Mouse (Mus musculus) mature B cell (primary cell): ENCODE results near the gene Lctl.

Experiments
- in situ Hi-C: fragments of 300-500 bp; cut with MboI; formaldehyde crosslinking; loops from 2 replicates; pipeline ENCODE4 v1.14.3; 2019

The Lctl gene

DNA sequence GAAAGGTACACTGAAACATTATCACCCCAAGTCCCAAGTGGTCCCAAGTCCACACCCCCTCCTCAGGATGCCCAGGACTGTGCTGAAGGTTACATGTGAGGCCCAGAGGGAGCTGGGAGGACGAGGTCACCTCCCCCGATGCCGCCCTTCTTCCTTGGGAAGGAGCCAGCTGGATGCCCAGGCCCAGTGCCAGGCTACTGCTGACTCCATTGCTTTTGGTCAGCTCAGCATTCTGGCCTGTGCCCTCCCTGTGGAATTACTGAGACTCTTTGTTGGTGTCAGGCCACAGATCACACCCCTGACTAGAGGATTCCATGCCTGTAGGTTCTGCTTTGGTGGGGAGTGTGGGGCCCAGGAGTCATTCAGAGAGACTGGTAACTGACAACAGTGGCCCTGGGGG lies at the start of gene Lctl:
TSS of gene Lctl (plus strand) at position 272 of the 400 bp plus-strand sequence.
- in situ Hi-C loops = no loop called here

DNA sequence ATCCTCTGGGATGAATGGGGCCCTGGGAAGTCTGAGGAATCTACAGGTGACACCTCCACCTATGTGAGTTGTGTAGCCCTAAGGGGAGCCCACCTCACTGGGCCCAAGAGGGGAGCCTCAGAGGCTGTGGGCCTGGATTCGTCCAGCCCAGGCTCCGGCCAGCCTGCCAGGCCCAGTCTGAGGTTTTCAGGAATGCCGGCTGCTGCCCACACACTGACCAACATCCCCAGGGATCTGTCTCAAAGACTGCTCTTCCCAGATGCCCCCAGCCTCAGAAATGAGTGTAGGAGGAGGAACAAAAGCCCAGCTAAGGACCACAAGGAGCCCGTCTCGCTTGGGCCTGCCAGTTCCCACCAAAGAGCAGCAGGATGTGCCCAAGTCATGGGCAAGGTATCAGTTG lies 49.2 kb upstream of the Lctl start:
- in situ Hi-C loops = no loop called here

DNA sequence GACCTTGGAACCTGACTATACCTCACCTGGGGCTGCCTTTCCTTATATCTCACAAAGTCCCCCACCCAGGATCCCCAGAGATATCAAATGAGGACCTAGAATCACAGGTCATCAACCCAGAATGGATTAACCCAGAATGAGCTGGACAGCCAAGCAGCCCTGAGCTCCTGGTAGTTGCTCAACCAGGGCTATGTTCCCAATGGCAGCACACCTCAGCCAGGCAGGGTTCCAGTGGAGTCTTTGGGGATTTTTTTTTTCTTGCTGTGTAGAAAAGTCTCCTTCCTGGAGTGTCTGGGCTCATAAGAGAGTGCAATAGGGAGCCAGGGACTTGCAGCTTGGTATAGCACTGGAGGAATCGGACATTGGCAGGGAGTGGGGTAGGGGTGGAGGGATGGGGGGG lies 48.4 kb upstream of the Lctl start:
- in situ Hi-C loops = no loop called here

DNA sequence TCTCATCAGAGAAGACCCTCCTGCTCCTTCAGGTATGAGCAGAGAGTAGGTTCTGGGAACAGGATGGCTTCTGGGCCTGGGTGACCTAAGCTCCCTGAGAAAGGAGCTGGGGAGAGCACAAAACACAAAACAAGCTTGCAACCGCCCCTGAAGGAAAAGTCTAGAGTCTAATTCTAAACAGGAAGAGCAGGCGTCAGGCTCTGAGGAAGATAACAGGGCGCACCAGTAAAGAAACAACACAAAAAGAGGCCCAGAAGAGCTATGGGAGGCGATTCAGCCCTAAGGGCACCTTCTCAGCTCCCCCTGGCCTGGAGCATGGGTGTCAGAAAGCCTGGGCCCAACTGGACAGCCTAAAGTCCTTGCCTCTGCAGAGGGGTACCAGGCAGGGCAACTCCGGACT lies 47.8 kb upstream of the Lctl start:
- in situ Hi-C loops = no loop called here

DNA sequence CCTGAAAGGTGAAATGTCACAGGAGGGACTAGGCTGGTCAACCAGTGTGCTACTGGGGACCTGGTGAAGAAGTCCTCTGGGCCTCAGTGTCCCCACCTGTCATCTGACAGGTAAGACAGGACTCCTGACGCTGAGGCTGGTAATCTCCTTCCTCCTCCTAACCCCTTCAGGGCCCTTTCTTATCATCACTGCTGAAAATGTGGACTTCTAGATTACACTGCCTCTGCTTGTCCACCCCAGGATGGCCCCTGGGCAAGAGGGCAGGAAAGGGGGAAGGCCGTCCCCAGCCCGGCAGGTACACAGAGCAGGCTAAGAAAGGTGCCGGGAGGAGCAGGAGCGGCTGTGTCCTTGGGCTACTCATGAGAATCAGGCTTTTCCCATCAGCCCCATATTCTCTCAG lies 46.3 kb upstream of the Lctl start:
- in situ Hi-C loops = no loop called here

DNA sequence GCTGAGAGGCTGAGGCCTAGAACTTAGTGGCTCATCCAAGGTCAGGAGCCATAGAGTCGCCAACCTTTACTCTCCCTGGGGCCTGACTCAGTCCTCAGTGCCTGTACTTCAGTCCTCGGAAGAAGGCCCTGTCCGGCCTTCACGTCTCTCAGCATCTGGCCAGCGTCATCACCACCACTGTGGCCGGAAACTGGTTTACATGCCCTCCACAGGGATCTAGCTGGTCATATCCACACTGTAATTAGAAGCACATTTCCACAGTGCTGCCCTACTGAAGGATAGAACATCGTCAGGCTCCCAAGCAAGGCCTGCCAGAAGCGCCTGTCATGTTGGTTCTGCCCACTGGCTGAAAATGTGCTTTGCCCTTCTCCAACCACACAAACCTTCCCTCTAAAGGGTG lies 42.1 kb upstream of the Lctl start:
- in situ Hi-C loops = no loop called here

DNA sequence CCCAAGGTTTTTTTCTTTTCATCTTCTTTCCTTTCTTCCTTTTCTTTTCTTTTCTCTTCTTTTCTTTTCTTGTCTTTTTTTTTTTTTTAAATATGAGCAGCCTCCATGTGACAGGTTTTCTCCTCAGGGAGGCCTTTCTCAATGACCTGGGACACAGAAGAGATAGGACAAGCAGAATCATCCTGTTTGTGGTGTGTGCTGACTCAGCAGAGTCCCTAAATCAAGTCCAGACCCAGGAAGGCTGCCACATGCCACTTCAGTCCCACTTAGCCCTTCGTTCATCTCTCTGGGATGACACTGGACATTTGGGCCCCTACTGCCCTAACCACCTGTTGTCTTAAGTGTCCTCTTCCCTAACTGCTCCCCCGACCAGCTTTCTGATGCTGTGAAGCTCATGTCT lies 40.5 kb upstream of the Lctl start:
- in situ Hi-C loops = no loop called here

DNA sequence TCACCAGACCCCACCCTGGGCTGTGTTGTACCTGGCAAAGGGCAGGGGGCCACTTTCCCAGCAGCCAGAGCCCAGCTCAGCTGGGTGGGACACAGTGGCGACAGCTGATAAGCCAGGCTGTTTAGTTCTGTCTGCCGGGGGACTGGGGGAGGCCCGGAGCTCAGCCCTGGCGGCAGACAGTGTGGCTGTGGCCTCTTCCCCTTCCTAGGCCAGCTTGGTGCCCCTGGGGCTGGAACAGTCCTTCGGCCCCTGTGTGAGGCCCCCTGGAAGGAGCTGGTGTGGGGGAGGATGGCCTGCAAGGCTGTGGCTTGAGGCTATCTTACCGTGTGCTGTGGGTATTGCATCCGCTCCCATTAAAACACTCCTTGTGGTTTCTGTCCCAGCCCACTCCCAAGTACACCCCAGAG lies 38.6 kb upstream of the Lctl start:
- in situ Hi-C loops = no loop called here

DNA sequence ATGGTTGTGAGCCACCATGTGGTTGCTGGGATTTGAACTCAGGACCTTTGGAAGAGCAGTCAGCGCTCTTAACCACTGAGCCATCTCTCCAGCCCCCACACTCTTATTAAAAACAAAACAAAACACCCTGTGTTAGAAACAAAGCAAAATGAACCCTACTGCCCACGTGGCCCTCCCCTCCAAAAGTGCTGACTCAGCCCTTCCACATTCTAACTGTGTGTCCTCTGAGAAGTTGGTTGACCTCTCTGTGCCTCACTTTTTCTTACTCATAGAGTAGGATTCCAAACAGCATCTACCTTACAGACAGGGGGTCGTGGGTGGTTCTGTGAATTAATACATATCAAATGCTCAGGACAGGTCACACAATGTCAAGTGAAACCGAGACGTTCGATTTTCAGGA lies 37.0 kb upstream of the Lctl start:
- in situ Hi-C loops = no loop called here

DNA sequence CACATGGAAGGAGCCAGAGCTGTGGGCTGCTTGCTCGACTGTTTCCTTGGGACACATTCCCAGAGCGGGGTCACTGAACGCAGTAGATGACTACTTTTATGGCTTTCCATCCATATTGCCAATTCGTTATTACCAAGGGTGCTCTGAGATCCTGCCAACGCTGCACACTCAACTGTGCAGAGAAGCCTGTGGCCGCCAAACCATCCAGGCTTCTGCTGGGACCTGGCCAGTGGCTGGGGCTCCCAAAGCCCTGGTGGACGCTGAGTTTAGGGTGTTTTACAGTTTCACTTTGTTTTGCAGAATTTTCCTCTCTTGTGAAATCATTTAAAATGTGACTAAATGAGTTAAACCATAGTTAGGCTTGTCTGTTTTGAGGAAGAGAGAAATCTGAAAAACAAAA lies 32.7 kb upstream of the Lctl start:
- in situ Hi-C loops = no loop called here

DNA sequence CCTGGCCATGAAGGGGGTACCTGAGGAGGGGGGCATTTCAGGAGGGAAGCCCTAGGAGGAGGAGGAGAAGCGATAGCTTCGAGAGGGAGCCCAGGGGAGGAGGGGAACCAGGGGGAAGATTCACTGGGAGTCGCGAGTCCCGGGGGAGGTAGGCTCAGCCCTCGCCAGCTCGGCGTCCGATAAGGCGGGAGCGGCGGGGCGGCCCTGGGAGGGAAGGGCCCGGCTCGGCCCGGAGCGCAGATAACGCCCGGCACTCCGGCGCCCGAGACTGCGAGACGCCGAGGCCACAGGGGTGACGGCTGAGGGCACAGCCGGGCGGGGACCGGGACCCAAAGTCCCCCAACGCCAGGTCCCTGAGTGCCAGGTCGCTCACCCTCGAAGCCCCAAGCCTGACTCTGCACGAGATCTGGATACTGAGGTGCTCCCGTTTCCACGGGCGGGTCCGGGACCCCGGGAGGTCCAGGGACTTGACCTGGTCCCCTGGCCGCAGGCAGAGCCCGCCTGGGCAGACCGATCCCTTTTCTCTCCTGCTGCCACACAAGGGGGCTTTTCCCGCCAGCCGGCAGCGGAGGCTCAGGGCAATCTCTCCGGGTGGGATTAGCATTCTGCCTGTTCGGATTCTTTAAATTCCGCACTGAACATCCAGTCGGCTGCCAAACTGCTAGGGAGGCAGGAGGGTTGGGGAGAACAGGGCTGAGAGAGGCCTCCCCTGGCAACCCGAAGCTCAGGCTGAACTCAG lies 32.1 kb upstream of the Lctl start:
- in situ Hi-C loops = no loop called here

DNA sequence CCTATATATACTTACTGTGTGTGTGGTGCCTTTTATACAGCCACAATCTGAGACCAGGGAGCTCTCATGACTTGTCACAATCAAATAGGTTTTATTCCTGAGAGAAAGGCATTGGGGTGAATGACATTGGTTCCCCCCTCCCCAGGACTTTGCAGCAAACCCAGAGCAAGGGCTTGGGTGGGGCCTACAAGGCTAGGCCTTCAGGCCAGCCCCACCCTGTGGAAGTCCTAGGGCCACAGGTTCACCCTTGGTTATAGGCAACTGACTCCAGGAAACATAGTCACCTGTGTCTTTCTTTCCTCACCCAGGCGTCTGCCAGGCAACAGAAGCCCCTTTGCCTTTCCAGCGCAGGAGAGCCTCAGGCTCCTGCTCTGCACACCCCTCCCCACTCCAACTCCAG lies 31.0 kb upstream of the Lctl start:
- in situ Hi-C loops = no loop called here

DNA sequence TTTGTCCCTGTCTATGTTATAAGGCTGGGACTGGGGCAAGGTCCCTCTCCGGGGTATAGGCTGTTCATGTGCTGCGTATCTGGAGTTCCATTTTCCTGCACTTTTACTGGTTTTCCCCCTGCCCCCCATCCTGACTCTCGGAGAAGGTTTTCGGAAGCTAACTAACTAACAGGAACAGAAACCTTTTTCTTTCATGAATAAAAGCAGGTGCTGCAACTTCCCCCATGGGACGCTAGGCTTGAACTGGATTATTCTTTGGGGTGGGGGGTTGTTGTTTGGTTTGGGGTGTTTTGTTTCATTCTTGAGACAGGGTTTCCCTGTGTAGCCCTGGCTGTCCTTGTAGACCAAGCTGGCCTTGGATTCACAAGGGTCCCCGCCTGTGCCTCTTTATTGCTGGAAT lies 30.4 kb upstream of the Lctl start:
- in situ Hi-C loops = no loop called here

DNA sequence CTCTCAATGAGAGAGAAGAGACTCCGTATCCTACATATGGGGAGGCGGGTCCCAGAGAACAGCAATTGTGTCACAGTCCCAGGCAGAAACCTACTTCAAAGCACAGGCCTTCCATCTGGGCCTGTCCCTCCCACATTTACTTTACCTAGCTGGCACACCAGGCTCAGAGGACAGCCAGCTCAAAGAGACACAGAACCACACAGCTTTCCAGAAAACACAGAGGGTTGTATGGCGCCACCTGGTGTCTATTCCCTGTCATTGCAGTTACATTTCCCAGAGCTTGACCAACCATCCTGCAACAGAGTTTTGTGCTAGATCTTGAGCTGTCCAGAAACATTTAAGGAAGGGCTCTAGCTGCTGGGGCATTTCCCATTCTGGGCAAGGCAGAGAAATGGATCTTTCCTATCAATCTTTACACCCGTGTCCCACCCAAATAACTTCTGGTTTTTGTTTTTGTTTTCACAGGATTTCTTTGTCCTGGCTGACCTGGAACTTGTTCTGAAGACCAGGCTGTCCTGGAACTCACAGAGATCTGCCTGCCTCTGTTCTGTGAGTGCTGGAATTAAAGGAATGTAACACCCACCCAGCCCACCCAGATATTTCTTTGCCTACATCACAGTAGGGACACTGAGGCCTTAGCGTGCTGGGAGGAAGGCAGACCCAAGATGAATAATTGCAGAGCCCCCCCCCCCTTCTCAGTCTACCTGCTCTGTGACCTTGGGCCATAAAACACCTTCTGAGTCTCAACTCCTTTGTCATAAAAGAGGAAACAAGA lies 29.3 kb upstream of the Lctl start:
- in situ Hi-C loops = no loop called here

DNA sequence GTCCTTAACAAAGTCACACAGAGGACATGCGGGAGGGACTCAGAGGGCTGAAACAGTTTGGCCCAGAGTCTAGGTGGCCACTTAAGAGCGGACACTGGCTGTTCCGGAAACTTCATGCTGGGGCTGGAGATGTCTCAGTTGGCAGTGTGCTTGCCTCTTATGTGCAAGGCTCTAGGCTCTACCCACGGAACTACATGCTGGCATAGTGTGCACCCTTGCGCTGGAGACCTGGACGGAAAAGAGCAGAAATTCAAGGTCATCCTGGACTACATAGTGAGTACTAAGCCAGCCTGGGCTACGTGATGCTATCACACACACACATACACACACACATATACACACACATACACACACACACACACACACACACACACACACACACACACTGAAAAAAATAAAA lies 28.6 kb upstream of the Lctl start:
- in situ Hi-C loops = no loop called here

DNA sequence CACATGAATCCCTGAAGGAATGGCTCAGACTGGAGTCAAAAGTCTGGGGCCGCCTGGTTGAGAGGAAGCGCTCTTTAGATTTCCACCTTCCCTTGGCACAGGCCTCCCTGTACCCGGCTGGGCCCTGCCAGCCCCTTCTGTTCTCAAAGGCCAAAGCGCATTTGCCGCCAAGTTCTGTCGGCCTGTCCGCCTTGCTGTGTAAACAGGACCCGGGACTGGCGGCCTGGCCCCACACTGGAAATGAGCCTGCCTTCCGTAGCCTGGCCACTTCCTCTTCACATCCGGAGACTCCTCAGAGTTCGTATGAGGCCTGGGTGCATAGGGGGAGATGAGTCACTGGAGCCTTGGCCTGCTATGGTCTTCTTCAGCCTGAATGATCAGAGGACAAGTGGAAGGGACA lies 27.9 kb upstream of the Lctl start:
- in situ Hi-C loops = no loop called here

DNA sequence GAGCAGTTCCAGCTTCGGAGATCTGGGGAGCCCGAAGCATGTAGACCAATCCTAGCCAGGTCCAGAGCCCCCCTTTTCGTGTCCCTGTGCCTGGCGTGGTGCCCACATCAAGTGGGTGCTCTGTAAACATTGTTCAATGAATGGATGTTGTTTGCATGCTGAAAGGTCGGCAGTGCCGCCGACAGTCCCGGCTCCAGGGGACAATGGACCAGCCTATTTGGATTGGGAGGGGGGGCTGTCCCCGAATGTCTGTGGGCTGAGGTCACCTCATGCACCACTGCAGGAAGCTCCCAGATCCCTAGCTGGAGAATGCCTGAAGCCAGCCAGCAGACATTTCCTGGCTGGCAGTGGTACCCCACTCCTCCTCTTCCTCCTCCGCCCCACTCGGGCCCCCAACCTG lies 22.9 kb upstream of the Lctl start:
- in situ Hi-C loops = loop anchor here (10.0 kb wide), 1 partner anchor 179 kb away; no protein-coding TSS in a partner anchor

DNA sequence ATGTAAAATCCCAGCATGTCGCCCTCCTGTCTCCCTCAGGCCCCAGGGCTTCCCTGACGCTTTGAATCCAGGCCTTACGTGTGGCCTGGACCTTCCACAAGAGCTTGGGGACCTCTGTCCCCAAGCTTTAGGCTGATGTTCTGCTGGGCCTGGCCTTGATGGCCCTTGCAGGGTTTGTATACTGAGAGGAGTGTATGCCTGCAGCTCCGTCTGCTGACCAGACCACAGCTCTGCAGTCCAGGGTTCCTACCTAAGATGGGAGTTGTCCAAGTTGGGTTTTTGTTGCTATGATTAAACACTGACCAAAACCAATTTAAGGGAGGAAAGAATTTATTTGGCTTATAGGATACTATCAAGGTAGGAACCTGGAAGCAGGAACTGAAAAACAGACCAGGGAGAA lies 18.7 kb upstream of the Lctl start:
- in situ Hi-C loops = loop anchor here (10.0 kb wide), 1 partner anchor 183 kb away; no protein-coding TSS in a partner anchor

DNA sequence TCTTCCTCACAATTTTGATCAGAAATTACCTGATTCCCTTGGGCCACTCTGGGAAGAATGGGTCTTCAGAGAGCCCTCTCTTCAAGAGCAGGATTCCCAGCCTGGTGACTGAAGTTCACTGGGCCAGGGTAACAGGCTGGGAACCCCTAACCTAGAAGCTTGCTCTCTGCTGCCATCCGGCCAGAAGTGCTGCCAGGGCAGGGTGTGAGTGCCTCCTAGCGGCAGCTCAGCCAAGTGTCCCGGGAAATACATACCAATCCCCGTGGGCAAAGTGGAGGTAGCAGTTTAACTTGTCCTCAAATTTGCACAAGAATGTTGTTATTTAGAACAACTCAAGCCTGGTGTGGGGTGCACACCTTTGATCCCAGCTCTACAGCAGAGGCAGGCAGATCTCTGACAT lies 16.5 kb upstream of the Lctl start:
- in situ Hi-C loops = no loop called here

DNA sequence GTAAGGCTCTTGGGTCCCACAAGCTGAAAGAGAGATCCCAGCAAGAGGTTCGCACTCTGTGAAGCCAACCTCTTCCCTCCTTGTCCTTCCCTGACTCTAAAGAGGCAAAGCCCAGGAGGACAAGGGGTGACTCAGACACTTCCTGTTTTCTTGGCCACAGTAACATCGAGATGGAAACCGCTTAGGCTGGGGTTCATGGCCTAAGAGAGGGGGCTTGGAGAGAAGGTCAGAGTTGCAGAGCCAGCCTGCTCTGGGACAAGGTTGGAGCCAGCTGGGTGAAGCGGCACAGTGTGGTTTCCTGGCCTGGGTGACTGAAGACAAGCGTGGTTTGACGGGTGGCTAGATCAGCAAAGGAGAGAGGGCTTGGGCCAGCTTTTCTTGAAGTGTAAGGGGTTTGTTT lies 11.6 kb upstream of the Lctl start:
- in situ Hi-C loops = no loop called here

DNA sequence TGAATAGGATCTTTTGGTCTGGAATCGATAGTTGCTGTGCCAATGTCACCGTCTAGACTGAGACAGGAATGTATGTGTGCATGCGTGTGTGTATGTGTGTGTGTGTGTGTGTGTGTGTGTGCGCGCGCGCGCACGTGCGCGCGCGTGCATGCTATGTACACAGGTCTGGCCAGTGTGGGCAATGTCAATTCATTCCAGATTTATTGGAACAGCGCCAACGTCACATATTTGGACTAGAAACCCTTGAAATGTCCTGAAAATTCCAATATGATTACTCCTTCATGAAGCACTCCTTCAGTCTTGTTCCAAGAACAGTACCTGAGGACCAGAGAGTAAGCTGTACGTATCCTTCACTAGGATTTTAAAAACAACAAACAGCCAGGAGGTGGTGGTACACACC lies 6.4 kb upstream of the Lctl start:
- in situ Hi-C loops = no loop called here

DNA sequence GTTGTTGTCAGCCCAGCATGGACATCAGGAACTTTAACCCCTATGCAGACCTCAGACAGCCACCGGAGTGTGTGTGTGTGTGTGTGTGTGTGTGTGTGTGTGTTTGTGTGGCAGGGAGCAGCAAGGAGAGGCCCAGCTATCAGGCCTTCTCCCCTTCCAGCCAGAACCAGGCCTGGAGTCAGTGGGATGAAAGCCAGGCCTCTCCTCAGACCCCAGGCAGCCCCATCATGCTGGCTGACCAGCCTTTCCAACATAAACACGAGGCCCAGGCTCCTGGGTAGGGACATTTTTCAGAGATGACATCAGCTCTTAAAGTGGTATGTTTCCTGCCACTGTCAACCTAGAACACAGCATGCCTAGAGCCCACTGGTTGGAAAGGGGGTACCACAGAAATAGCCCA lies 2.3 kb upstream of the Lctl start:
- in situ Hi-C loops = no loop called here

DNA sequence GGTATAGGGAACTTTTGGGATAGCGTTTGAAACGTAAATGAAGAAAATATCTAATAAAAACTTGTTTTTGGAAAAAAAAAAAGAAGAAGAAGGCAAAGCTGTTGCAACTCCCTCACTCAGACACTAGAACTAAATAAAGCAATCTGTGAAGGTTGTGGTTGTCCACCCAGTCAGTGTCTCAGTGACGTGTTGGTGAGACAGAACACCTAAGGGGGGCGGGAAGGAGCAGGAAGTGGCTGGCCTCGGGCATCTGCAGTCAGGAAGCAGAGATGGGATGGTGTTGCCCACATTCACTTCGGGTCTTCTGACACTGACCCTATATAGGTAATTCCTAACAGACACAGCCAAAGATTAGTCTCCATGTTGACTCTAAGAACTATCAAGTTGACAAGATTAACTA lies 1.2 kb upstream of the Lctl start:
- in situ Hi-C loops = no loop called here

DNA sequence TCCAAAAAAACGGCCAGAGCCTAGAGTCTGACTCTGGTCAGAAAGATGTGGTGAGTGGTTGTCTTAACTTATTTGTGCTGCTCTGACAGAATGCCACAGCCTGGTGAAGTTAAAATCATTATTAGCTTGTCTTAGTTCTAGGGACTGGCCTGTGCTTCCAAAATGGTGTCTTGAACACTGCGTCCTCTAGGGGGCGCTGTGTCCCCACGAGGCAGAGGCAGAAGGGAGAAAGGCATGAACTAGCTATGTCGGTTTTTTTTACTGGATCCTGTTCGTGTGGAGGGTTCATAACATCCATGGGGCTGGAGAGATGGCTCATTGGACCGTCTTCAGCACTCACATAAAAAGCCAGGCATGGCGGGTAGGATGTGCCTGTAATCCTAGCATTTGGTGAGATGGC lies 3.0 kb downstream of the Lctl start:
- in situ Hi-C loops = no loop called here
